29 mouse cellular contexts compared by ENCODE assay signal in the genomic region with DNA sequence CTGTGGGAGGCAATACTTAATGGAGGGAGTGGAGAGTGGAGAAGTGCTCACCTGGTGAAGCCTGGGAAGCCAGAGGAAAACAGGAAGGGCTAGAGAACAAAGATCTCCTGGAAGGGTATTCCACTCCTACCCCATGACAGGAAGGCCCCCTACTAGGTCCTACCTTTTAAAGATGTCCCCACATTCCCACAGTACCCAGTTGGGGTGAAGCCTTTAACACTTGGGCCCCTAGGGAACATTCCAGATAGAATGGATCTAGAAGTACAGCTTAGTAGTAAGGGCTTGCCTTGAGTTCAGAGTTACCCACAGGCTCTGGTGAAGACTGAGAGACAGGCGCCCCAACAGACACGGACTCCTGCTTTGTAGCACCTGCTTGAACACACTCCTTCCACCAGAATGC.
DNase-seq lines count a peak whose midpoint lies in the region; ATAC-seq and TF ChIP-seq lines count a peak whose summit lies in the region.
"Had no signal": no experiment of that assay in that cellular context is flagged by ENCODE, and none has a peak within 500 bp of the region (broad histone marks: within the 10 kb centered on the region; RNA-seq: fewer than 3 reads in every experiment).

No protein-coding gene starts in this region.

- TF ChIP-seq EP300 in stomach, postnatal 0 days (optimal IDR thresholded peaks at IDR 0.05), result no peak

- WGBS in limb, embryonic 10.5 days, result 82% methylated on average over 2 of the region's 2 CpGs
- whole genome bisulfite sequencing in stomach, postnatal 0 days, result 69% methylated on average over 2 of the region's 2 CpGs

- no peaks in the 10 kb centered on the region for H3K9me3 ChIP-seq in limb, embryonic 10.5 days (replicated peaks)
- no peaks in the 10 kb centered on the region for H3K9me3 ChIP-seq in stomach, postnatal 0 days (ENCODE audit: control insufficient read depth, low read length)
- H3K9me3 ChIP-seq: forebrain, embryonic 15.5 days; hindbrain, embryonic 15.5 days; liver, embryonic 15.5 days; neural tube, embryonic 15.5 days; stomach, embryonic 15.5 days had no signal

- H3K36me3 ChIP-seq in limb, embryonic 10.5 days, result peaks cover 7% of the 10 kb centered on the region
- H3K36me3 ChIP-seq in stomach, postnatal 0 days (ENCODE audit: control insufficient read depth, insufficient read depth, low read length), result no peaks in the 10 kb centered on the region
- H3K36me3 ChIP-seq: forebrain, embryonic 15.5 days; hindbrain, embryonic 15.5 days; liver, embryonic 15.5 days; neural tube, embryonic 15.5 days; stomach, embryonic 15.5 days had no signal

- peaks cover 92% of the 10 kb centered on the region for H3K4me1 ChIP-seq in limb, embryonic 10.5 days
- peaks cover 23% of the 10 kb centered on the region for H3K4me1 ChIP-seq in stomach, postnatal 0 days (replicated peaks; ENCODE audit: control insufficient read depth, insufficient read depth)
- H3K4me1 ChIP-seq: liver, embryonic 15.5 days had no signal

- H3K4me3 ChIP-seq in gastrocnemius, adult 2 months, result no peak overlapping the region
- H3K4me3 ChIP-seq in limb, embryonic 10.5 days, result no peak overlapping the region
- H3K4me3 ChIP-seq in stomach, postnatal 0 days (ENCODE audit: low read depth, low read length), result no peak overlapping the region
- H3K4me3 ChIP-seq: forebrain, embryonic 15.5 days; hindbrain, embryonic 15.5 days; layer of hippocampus, adult 2 months; left cerebral cortex, adult 2 months; liver, embryonic 15.5 days; neural tube, embryonic 15.5 days; stomach, embryonic 15.5 days had no signal

- H3K27ac ChIP-seq in gastrocnemius, adult 2 months, result peak overlapping the region; percentile 74
- H3K27ac ChIP-seq in limb, embryonic 10.5 days, result peak overlapping the region; percentile 36; the same call in 1 of the 2 replicates
- H3K27ac ChIP-seq in stomach, postnatal 0 days (replicated peaks), result peak overlapping the region; percentile 67
- H3K27ac ChIP-seq: forebrain, embryonic 15.5 days; hindbrain, embryonic 15.5 days; layer of hippocampus, adult 2 months; left cerebral cortex, adult 2 months; liver, embryonic 15.5 days; neural tube, embryonic 15.5 days had no signal

- no peak for TF ChIP-seq CTCF in gastrocnemius, adult 2 months (IDR thresholded peaks at IDR 0.05)
- no peak for TF ChIP-seq CTCF in stomach, postnatal 0 days (IDR thresholded peaks at IDR 0.05; ENCODE audit: low read depth)

- H3K27me3 ChIP-seq in limb, embryonic 10.5 days (ENCODE audit: low read depth, poor library complexity, severe bottlenecking), result no peaks in the 10 kb centered on the region
- H3K27me3 ChIP-seq in stomach, postnatal 0 days (ENCODE audit: control insufficient read depth, insufficient read depth, low read length), result no peaks in the 10 kb centered on the region
- H3K27me3 ChIP-seq: forebrain, embryonic 15.5 days; hindbrain, embryonic 15.5 days; liver, embryonic 15.5 days; neural tube, embryonic 15.5 days; stomach, embryonic 15.5 days had no signal

- no peak overlapping the region for H3K4me2 ChIP-seq in stomach, postnatal 0 days (replicated peaks; ENCODE audit: low read depth)
- H3K4me2 ChIP-seq: forebrain, embryonic 15.5 days; heart, embryonic 11.5 days; hindbrain, embryonic 15.5 days; liver, embryonic 15.5 days; lung, embryonic 14.5 days; neural tube, embryonic 15.5 days; stomach, embryonic 15.5 days had no signal

- no peak overlapping the region for H3K9ac ChIP-seq in stomach, postnatal 0 days (ENCODE audit: low read length)
- H3K9ac ChIP-seq: forebrain, embryonic 15.5 days; hindbrain, embryonic 15.5 days; liver, embryonic 15.5 days; lung, embryonic 14.5 days; neural tube, embryonic 15.5 days; stomach, embryonic 15.5 days had no signal

- DNase-seq in gastrocnemius, adult 2 months, result no peak
- DNase-seq in gastrocnemius, postnatal 14 days, result no peak
- DNase-seq in R1 (ENCODE audit: low read depth, low spot score), result peak; percentile 57
- DNase-seq in limb, embryonic 10.5 days (ENCODE audit: low spot score), result no peak
- DNase-seq in stomach, postnatal 0 days (ENCODE audit: low spot score), result no peak
- no peak for DNase-seq in thymus, postnatal 0 days (ENCODE audit: low spot score)
- DNase-seq in T-cell, adult 2 months (ENCODE audit: low spot score), result no peak
- DNase-seq: adrenal gland, adult 2 months; cerebellum, adult 8-10 months; cerebellum, postnatal 36 days; heart, postnatal 4 days; kidney, adult 11 months; lung, embryonic 14.5 days; lung, postnatal 14 days; midbrain, embryonic 14.5 days; retina, postnatal 1 day; right cerebral cortex, postnatal 14 days; thymus, adult 18-20 months; thymus, postnatal 36 days had no signal

- ATAC-seq in stomach, postnatal 0 days (ENCODE audit: low FRiP score, low TSS enrichment), result no peak
- ATAC-seq: activated CD4-positive, CD25-positive, alpha-beta regulatory T cell, adult 4 months; forebrain, embryonic 15.5 days; inflammation-experienced regulatory T-cells, adult 6 months had no signal

- intact Hi-C loops in gastrocnemius, adult 2 months (cut with DNase I), result loop anchor here (5.0 kb wide), 1 partner anchor 41 kb away; no protein-coding TSS in a partner anchor
- intact Hi-C loops in gastrocnemius, postnatal 14 days (cut with DNase I; ENCODE audit: low total_unique reads), result no loop called here
